Mouse (Mus musculus) intestine, embryonic 16.5 days (tissue): Measurements from ENCODE around the gene Cdca5. TPM values are rescaled to one million over a fixed set of nuclear protein-coding genes. Genes with fewer than 3 reads are reported as not detected.

Experiments used
- ATAC-seq: fragments of 200-750 bp; cut with Nextera tagmentation; 2 replicates; pipeline ENCODE4 v1.8.0; 2017; ENCODE audit warnings: moderate TSS enrichment, moderate library complexity
- H3K27ac ChIP-seq: fragments of 300-500 bp; sonication (generic); 2 replicates; pipeline ENCODE4 v1.5.1; 2014; ENCODE audit warnings: mild to moderate bottlenecking, low read length
- H3K27me3 ChIP-seq: fragments of 300-500 bp; sonication (generic); replicated peaks from 2 replicates; pipeline ENCODE4 v1.6.1; 2014; ENCODE audit warnings: low read length, control low read depth, mixed read lengths; ENCODE audit not compliant: control insufficient read depth, insufficient read depth
- H3K36me3 ChIP-seq: fragments of 300-500 bp; sonication (generic); 2 replicates; pipeline ENCODE4 v1.6.1; 2014; ENCODE audit warnings: low read length, control low read depth; ENCODE audit not compliant: control insufficient read depth, insufficient read depth
- H3K4me1 ChIP-seq: fragments of 300-500 bp; sonication (generic); 2 replicates; pipeline ENCODE4 v1.6.1; 2014; ENCODE audit warnings: low read length, control low read depth, mixed read lengths; ENCODE audit not compliant: control insufficient read depth, insufficient read depth
- H3K4me2 ChIP-seq: fragments of 300-500 bp; sonication (generic); 2 replicates; pipeline ENCODE4 v1.6.1; 2014; ENCODE audit warnings: low read depth, low read length, control low read depth
- H3K4me3 ChIP-seq: fragments of 300-500 bp; sonication (generic); 2 replicates; pipeline ENCODE4 v1.5.1; 2014; ENCODE audit warnings: mild to moderate bottlenecking, low read length
- H3K9ac ChIP-seq: fragments of 300-500 bp; sonication (generic); 2 replicates; pipeline ENCODE4 v1.6.1; 2014; ENCODE audit warnings: low read depth, low read length
- H3K9me3 ChIP-seq: fragments of 300-500 bp; sonication (generic); 2 replicates; pipeline ENCODE4 v1.6.1; 2016; ENCODE audit warnings: low read length, control low read depth; ENCODE audit not compliant: control insufficient read depth
- WGBS: fragments of 180-500 bp; shearing (Covaris S2); extraction: QIAGEN DNeasy Blood & Tissue Kit; methylation state at CpG from one replicate; pipeline ENCODE4 v1.1.7; 2014; 5-methylcytosine and 5-hydroxymethylcytosine counted together
- polyA plus RNA-seq: library from polyadenylated mRNA; unstranded; fragments of >200 nt; fragmentation: Nextera tagmentation; extraction: Ambion mirVana; gene quantifications from 2 replicates; pipeline ENCODE4 v1.2.1, GENCODE M21; 2015

The Cdca5 gene
- polyA plus RNA-seq, 1 experiment from 2014 or later = 31.4 TPM

DNA sequence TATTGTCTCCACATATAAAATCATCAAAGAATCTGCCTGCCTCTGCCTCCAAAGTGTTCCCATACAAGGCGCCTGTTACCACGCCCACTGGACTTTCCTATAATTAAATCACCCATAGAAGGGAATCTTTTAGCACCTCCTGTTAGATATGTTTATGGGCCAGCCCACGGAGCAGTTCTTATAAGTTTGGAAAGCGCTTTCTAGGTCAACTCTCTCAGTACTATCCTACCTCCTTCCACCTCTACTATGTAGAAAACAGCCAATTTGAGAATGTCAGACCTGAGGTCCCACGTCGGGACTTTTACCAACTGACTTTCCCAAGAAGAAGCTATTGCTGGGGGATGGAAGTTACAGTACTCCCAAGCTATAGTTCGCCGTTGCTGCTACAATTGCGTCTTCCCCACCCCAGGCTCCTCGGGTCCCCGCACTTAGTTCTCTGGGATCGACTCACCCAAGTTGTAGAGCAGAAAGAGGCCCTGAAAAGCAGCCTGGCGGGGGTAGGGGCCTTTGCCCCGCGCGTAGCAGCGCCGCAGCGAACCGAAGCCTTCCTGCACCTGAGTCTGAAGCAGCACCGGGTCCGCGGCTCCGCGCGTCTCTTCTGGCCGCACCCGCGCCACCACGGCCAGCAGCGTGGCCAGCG lies 32.7 kb downstream of the Cdca5 start:
- Histone ChIP-seq H3K27me3 (no peaks in the 10 kb centered on the region), H3K9ac (peak overlapping the region; percentile 93), H3K4me1 (peaks cover 32% of the 10 kb centered on the region), H3K36me3 (peaks cover 15% of the 10 kb centered on the region), H3K4me2 (peak overlapping the region; percentile 85), H3K9me3 (no peaks in the 10 kb centered on the region), H3K27ac (peak overlapping the region; percentile 97), H3K4me3 (peak overlapping the region; percentile 91)
- 4% methylated on average over 32 of the region's 32 CpGs for WGBS
- ATAC-seq = no peak

DNA sequence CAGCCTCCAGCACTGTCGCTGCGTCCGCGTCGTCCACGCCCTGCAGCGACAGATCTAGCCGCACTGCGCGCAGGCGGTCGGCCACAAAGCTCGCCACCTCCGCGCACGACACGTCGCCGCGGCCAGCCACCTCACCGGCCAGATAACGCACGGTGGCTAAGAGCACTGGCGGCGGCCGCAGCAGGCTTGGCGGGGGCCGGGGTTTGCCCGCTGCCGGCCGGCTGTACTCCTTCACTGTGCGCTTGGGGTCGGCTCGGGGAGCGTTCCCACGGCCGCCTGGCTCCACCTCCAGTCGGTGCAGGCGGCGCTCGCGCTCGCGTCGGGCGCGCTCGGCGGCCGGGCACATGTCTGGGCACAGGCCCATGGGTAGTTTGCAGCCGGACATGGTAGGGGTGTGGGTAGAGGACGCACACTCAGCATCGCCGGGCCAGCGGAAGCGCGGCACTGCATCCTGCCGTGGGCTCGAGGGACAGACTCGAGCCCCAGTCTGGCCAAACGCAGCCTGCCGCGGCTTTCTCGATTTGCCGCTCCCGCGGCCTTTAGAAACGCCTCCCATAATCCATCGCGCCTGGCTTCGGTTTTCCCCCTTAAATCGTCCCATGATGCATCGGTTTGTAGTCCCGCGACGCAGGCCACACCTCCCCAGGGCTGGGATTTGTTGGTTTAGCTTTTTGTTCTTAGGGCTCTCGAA lies 33.3 kb downstream of the Cdca5 start, which contains the start of gene Sac3d1:
Gene Sac3d1 (minus strand): TSS at position 665 of the 691 bp plus-strand sequence.
- peak; percentile 85 for ATAC-seq
- WGBS = under 1% methylated on average over 77 of the region's 77 CpGs
- peak within 1 kb of the TSS; percentile 85 for H3K4me2 ChIP-seq
- peaks cover 15% of the 10 kb centered on the region for H3K36me3 ChIP-seq
- peak within 1 kb of the TSS; percentile 91 for H3K4me3 ChIP-seq
- peaks cover 32% of the 10 kb centered on the region for H3K4me1 ChIP-seq
- no peaks in the 10 kb centered on the region for H3K27me3 ChIP-seq
- H3K9ac ChIP-seq = peak within 1 kb of the TSS; percentile 93
- peak within 1 kb of the TSS; percentile 97 for H3K27ac ChIP-seq
- H3K9me3 ChIP-seq = no peaks in the 10 kb centered on the region

DNA sequence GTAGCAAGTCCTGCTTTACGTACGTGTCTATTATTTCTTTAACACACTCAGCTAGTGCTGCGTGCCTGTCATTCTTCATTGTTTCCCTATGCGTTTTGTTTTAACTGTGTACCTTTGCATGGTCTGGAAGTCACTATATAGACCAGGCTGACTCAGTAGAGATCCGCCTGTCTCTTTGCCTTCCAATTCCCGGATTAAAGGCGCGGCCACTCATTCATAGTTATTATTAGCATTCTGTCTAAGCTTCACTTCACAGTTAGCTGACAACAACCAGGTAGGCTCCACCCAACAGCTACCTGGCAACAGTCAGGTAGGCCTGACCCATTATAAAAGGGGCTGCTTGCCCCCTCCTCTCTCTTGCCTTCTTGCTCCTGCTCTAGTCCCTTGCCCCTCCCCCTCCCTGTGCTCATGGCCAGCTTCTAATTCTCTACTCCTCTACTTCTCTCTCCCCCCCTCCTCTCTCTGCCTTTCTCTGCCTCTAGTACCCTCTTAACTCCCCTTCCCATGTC lies 33.9 kb downstream of the Cdca5 start:
- H3K9ac ChIP-seq = peak overlapping the region; percentile 93

DNA sequence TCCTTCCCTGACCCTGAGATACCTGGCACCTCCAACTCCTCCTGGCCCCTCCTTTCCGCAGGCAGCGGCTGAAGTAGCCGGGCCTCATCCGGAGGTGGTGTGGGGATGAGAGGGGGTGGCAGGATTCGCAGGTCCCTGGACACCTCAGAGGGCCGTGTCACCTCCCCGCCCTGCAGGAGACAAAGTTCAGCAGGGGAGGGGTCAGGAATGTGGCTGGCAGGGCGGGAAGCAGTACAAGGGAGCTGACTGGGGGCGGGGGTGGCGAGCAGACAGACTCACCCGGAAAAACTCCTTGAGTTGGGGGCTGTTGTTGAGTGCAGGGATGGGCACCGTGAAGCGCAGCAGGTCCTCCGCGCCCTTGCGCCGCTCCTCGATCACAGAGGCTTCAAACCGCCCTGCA lies 37.0 kb downstream of the Cdca5 start:
- 0 out of 2 replicates have a peak, but pooled peaks have one; percentile 8 for ATAC-seq
- peak overlapping the region; percentile 40; the same call in 1 of the 2 replicates for H3K9ac ChIP-seq
- H3K4me2 ChIP-seq = peak overlapping the region; percentile 38
- H3K27me3 ChIP-seq = no peaks in the 10 kb centered on the region
- H3K4me3 ChIP-seq = 0 out of 2 replicates have a peak overlapping the region, but pooled peaks have one; percentile 11
- whole genome bisulfite sequencing = 30% methylated on average over 19 of the region's 19 CpGs
- H3K27ac ChIP-seq = peak overlapping the region; percentile 63
- peaks cover 22% of the 10 kb centered on the region for H3K4me1 ChIP-seq
- H3K9me3 ChIP-seq = no peaks in the 10 kb centered on the region
- no peaks in the 10 kb centered on the region for H3K36me3 ChIP-seq

More for the DNA sequence above, 33.9 kb downstream of the Cdca5 start:
- Histone ChIP-seq H3K27me3 (no peaks in the 10 kb centered on the region), H3K9me3 (no peaks in the 10 kb centered on the region), H3K4me1 (peaks cover 32% of the 10 kb centered on the region), H3K4me3 (peak overlapping the region; percentile 91), H3K36me3 (peaks cover 15% of the 10 kb centered on the region), H3K4me2 (peak overlapping the region; percentile 85), H3K27ac (peak overlapping the region; percentile 97)
- WGBS = under 1% methylated on average over 8 of the region's 8 CpGs
- peak; percentile 32 for ATAC-seq

DNA sequence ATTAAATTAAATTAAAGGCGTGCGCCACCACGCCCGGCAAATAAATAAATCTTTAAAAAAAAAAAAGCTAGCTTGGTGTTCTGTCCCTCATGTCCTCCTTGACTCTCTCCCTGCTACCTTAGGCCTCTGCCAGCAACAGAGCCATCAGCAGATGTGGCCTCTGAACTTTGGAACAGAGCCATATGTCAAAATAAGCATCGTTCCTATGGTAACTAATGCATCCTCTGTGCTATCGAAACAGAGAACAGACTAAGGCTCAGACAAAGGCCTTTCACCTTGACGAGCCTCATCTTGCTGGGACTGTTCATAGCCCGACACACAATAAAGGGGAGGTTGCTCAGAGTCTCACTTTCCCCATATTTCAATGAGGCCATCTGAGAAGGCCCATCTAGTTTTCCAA lies 38.5 kb downstream of the Cdca5 start:
- 52% methylated on average over 8 of the region's 8 CpGs for WGBS
- Histone ChIP-seq H3K27ac (no peak overlapping the region), H3K4me2 (no peak overlapping the region), H3K4me3 (no peak overlapping the region), H3K36me3 (no peaks in the 10 kb centered on the region), H3K9me3 (no peaks in the 10 kb centered on the region), H3K4me1 (peaks cover 16% of the 10 kb centered on the region), H3K27me3 (no peaks in the 10 kb centered on the region), H3K9ac (no peak overlapping the region)
- ATAC-seq = no peak

DNA sequence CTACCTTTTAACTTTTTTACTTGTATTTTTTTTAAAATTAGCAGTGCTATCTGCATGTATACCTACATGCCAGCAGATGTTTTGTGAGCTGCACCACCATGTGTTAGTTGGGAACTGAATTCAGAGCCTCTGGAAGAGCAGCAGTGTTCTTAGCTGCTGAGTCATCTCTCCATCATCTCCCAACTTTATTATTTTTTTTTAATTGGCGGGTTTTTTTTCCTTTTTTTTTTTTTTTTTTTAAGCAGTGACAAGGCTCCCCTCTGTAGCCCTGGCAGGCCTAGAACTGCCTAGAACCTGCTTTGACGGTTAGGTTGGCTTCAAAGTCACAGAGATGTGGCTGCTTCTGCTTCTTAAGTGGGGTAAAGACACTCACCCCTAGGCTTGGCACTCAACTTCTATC lies 40.1 kb downstream of the Cdca5 start:
- no peak overlapping the region for H3K27ac ChIP-seq
- H3K4me3 ChIP-seq = no peak overlapping the region
- no peaks in the 10 kb centered on the region for H3K36me3 ChIP-seq
- no peak overlapping the region for H3K4me2 ChIP-seq
- WGBS = 73% methylated on average over 2 of the region's 2 CpGs
- H3K27me3 ChIP-seq = no peaks in the 10 kb centered on the region
- peaks cover 16% of the 10 kb centered on the region for H3K4me1 ChIP-seq
- no peaks in the 10 kb centered on the region for H3K9me3 ChIP-seq
- H3K9ac ChIP-seq = no peak overlapping the region
- ATAC-seq = no peak

DNA sequence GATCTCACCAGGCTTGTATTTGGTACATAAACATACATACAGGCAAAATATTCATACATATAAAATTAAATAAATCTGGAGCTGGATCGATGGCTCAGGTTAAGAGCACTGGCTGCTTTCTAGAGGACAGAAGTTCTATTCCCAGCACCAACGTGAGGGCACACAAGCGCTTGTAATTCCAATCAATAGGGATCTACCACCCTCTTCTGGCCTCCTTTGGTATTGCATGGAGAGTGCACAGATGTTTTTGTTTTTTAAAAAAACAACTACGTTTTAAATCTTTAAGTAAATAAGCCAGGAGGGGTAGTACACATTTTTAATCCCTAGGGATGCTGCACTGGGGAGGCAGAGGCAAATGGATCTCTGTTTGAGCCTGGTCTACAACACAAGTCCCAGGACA lies 41.5 kb downstream of the Cdca5 start:
- no peak overlapping the region for H3K4me3 ChIP-seq
- H3K4me2 ChIP-seq = no peak overlapping the region
- WGBS = 31% methylated on average over 4 of the region's 4 CpGs
- no peak for ATAC-seq
- no peak overlapping the region for H3K27ac ChIP-seq
- H3K9ac ChIP-seq = no peak overlapping the region
- H3K36me3 ChIP-seq = no peaks in the 10 kb centered on the region
- H3K4me1 ChIP-seq = peaks cover 7% of the 10 kb centered on the region
- no peaks in the 10 kb centered on the region for H3K27me3 ChIP-seq
- H3K9me3 ChIP-seq = no peaks in the 10 kb centered on the region

DNA sequence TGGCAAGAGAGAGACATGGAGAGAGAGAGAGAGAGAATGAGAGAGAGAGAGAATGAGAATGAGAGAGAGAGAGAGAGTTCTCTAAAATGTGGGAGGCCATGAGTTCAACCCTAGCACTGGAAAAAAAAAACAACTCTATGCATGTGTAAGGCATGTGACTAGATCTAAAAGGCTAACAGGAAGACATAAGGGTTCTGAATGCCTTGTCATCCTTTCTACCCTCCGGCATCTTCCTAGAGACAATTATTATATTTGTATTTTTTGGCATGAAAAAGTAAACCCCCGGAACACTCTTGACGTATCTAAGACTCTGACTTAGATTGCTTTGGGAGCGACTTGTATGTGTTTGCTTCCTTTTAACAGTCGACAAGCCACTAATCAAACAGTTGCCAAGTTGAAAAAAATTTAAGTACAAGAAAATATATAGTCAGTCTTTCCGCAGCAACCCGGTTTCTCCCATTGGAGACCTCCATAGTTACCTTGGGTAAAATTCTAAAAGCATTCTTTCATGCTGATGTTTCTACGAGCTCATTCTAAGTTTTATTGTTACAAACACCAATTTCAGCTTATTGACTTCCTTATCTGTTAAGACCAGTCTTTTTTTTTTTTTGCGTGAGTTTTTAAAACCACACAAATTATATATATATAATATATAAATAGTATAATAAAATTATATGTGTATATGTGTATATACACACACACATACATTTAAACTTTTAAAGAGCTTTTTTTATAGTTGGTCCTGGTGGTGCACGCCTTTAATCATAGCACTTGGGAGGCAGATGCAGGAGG lies 42.2 kb downstream of the Cdca5 start:
- WGBS = 66% methylated on average over 10 of the region's 10 CpGs
- Histone ChIP-seq H3K36me3 (no peaks in the 10 kb centered on the region), H3K4me2 (peak overlapping the region; percentile 52), H3K27me3 (no peaks in the 10 kb centered on the region), H3K27ac (peak overlapping the region; percentile 86), H3K4me3 (peak overlapping the region; percentile 56), H3K9me3 (no peaks in the 10 kb centered on the region), H3K9ac (peak overlapping the region; percentile 72), H3K4me1 (peaks cover under 1% of the 10 kb centered on the region; the same call in 1 of the 2 replicates)
- no peak for ATAC-seq
